Mouse (Mus musculus) adrenal gland, adult 18-20 months (tissue): ENCODE data around the gene Sh3kbp1. TPM values are rescaled to one million over a fixed set of nuclear protein-coding genes. Genes with fewer than 3 reads are reported as not detected.

Experiments
- DNase-seq, 2 experiments: peaks; one replicate each; pipeline ENCODE4 v3.0.0; 2021 to 2022; ENCODE audit warnings: low spot score in 2 of 2
- total RNA-seq, 2 experiments: library from RNA; stranded (reverse); gene quantifications; 1 replicate in 1 of 2; 2 replicates in 1 of 2; pipeline ENCODE4 v1.2.3; 2021

The Sh3kbp1 gene
- total RNA-seq, 2 experiments from 2014 or later = 27.1 to 50.0 TPM

DNA sequence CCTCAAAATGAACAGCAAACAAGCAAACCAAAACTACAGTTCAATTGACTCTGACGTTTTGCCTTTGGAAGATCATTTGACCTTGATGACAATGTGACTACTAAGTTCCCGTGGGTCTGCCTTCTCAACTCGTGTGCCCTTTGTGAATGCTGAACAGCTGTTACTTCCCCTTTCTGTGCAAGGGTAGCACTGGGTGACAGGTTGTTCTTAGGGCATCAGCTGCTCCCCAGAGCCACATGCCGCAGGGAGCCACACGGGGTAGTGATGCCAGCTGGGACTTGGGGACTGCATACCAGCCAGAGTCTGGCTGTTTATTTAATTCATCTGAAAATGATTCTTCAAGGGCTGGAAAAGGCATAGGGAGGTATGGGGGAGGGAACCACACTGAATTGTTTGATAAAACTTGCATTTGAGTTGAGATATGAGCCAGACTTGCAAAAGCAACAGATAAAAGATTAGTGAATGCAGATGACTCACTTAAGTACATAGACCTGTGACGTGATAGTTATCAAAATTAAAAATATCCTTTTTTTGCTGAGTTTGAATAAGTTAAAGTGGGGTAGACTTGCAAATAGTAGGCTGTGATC, 108.5 kb downstream of the Sh3kbp1 start:
- no peak for DNase-seq

DNA sequence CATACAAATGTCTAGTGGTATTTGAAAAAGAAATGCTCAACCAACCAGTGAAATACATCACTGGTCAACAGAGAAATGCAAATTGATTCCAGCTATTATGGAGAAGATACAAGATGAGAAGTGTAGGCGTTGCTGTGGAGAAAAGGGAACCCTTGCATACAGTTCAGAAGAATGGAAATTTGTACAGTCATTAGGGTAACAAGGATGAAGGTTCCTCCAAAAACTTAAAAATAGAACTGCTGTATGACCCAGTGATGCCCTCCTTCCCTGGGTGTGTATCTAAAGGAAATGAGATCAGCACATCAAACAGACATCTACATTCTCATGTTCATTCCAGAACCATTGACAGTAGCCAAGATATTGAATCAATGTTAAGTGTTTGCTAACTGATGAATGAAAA, 110.3 kb downstream of the Sh3kbp1 start:
- no peak for DNase-seq

DNA sequence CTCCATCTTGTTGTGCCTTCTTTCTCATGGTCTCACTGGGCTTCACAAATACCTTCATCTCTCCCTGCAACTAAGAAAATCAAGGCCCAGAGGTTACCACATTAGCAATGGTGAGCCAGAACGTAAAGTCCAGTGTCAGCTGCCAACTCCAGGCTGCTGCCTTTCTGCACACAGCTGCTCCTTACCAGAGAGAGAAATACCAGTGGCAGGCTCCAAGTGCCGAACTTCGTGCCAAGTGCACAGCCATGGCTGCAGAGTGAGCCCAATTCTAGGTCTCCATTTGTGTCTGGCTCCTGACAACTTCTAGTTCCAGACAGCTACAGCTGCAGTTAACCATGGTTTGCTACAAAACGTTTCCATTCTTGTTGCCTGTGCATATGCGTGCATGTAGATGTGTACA, 117.0 kb downstream of the Sh3kbp1 start:
- DNase-seq = no peak

- DNase-seq = no peak
Measured at GRCm38 (mm10) chrX:159744620-159745019, 117.5 kb downstream of the Sh3kbp1 start.

- peak in 1 of 2 experiments; percentile 26 for DNase-seq
Measured at GRCm38 (mm10) chrX:159751834-159752233, 124.8 kb downstream of the Sh3kbp1 start.

DNA sequence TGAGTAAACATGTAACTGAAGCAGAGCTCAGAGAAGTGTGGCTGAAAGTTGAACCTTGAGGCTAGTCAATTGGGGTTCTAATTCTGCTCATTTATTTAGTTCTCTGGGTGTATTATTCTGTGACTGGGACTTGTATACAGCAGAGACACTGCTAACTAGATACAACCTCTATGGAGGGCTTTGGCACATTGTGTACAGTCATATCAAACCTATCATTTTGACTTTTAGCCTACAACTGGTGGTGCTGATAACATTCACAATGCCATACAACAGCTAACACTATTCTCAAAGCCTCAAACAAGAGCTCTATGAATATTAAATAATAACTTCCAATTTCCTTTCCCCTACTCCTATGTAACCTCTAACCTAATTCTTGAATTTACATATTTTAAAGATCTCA, 129.2 kb downstream of the Sh3kbp1 start:
- no peak for DNase-seq

DNA sequence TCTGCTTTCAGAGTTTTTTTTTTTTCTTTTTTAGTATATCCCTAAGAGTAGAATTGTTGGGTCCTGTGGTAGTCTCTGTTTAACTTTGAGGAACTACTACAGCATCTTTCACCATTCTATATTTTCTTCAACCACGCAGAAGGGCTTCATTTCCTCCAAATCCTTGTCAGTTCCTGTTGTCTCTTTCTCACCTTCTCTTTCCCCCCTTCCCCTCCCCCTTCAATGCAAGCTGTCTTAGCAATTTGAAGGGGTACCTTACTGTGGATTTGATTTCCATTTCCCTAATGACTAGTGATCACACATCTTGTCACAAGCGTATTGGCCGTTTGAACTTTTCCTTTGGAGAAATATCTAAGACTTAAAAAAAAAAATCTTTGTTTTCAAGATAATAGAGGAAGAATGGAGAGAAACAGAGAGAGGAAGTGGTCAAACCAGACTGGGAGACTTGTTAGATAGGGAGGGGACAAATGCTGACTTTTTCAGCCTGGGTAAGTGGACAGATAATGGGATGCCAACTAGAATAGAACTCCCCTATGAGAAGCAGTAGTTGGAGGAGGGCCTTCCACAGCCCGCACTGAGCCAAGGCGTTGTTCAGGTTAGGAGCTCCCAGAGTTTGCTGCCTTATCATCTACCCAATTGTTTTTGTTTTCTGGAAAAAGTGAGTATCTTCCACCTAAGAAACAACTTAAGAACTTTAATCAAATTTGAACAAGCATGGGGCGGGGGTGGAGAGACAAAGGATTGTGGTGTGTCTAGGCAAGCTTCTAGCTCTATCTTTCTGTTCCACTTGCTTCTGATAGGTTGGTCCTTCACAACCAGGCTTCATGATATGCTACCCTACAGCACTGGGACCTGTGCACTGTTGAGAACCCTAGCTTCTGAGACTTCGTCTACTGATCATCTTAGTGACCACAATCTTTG, 130.1 kb downstream of the Sh3kbp1 start:
- no peak for DNase-seq

DNA sequence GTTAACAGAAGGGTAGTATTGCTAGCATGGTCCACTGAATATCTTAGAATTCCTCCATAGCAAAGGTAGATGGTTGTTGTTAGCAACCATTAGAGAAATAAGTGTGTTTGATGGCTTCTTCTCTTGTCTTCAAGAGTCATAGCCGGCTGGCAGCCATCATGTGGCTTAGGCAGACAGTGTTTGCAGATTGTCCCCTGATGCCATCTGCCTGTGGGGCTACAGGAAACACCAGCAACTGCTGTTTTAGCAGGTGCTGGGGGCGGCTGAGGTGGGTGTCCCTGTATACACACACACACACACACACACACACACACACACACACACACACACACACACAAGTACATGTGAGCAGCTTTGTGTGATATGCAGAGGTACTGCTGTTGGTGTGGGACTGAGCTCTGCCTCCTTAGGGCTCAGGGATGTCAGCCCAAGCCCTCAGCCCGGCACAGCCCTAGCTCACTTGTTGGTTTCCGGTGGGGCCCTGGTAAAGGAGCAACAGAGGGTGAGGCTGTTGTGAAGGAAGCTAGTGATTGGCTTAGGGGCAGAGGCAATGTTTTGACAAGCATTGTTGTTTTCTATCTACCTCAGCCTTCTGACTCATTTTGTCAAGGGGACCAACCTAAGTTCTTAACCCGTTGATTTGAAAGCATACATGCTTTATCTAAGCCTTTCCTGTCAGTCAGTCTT, 130.9 kb downstream of the Sh3kbp1 start:
- no peak for DNase-seq

DNA sequence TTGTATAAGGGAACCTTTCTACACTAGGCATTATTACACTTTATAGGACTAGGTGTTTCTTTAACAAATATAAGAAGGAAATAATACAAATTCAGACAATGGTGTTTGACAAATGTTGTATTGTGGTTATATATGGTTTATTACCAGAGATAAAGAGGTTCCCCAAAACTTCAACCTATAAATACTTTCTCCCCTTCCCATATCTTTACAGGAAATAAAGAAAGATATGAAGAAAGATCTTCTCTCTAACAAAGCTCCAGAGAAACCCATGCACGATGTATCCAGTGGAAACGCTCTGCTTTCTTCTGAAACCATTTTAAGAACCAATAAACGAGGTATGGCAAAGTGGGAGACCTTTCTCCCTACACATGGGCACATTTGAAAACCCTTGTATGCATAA, 136.7 kb downstream of the Sh3kbp1 start:
- DNase-seq = no peak

DNA sequence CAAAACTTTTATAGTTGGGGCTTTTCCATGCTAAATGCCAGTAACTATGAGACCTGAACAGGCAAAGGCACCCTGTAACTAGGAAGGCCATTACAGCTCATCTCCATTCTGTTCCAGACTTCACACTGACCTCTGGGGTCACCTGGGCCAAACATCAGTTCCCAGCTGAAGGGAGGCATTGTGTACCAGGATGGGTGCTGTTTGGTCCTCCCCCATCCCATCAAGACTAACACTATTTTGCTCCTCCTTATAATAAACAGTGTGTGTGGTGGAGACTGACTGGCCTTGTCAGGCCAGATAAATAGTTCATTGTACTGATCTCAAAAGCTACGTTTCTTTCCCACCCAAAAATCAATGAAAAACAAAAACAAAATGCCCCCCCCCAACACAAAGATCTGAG, 138.8 kb downstream of the Sh3kbp1 start:
- DNase-seq = no peak

DNA sequence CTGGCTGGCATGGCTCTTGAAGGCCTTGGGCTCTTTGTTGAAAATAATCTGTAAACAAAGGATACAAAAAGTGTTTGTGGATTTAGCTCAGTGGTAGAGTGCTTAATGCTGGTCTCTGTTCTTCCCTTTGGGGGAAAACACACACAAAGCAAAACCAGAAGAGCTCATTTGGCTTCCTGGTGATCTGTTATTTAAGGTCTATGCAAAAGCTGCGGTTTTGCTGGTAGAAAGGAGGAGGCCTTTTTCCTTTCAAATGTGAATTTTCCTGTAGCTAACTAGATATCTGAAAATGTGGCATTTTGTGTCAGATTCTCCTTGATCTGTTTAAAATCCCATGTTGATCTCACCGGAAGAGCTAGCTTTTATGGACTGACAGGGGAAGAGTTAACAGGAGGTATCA, 141.9 kb downstream of the Sh3kbp1 start:
- no peak for DNase-seq

- no peak for DNase-seq
Measured at GRCm38 (mm10) chrX:159769773-159770172, 142.7 kb downstream of the Sh3kbp1 start.

- no peak for DNase-seq
Measured at GRCm38 (mm10) chrX:159772137-159772536, 145.1 kb downstream of the Sh3kbp1 start.

- DNase-seq = no peak
Measured at GRCm38 (mm10) chrX:159775042-159775441, 148.0 kb downstream of the Sh3kbp1 start.

GRCm38 (mm10) chrX:159778787-159779186, 151.7 kb downstream of the Sh3kbp1 start:
- no peak for DNase-seq

- DNase-seq = no peak
Measured at GRCm38 (mm10) chrX:159790516-159790915, 163.4 kb downstream of the Sh3kbp1 start.

GRCm38 (mm10) chrX:159795603-159796002, 168.5 kb downstream of the Sh3kbp1 start:
- no peak for DNase-seq

GRCm38 (mm10) chrX:159804371-159804770, 177.3 kb downstream of the Sh3kbp1 start:
- DNase-seq = no peak

DNA sequence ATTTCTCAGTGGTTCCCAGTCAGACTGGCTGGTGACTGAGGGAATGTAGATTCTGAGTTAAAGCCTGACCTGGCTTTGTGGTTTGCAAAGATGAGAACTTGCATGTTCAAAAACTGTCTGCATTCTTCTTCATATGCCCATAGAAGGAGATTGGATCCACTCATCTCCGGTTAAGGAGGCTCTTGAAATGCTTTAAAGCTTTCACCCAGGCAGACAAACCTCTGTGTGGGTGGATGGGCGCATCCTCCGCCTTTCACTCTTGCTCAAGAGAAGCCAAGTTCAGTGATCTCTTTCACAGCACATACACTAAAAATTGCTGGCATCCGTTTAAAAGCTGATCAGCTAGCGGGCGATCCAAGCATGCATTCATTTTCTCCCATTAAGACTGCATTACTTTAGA, 182.4 kb downstream of the Sh3kbp1 start:
- no peak for DNase-seq

DNA sequence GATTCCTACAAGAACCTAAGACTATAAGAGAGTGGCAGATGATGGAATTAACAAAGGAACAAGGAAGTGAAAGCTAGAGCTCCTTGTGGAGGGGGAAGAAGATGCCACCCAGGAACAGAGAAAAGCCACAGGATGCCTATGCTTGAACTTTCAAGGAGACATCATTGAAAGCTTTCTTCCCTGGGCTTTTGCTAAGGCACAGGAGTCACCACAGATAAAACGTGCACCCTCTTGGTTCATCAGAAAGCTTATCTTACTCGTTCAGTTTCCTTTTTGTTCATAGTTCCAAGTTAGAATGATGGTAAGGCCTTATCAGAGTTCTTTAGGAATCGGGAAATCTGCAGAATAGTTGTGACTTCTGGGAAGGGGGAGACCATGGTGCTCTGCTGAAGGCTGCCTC, 183.4 kb downstream of the Sh3kbp1 start:
- DNase-seq = no peak

DNA sequence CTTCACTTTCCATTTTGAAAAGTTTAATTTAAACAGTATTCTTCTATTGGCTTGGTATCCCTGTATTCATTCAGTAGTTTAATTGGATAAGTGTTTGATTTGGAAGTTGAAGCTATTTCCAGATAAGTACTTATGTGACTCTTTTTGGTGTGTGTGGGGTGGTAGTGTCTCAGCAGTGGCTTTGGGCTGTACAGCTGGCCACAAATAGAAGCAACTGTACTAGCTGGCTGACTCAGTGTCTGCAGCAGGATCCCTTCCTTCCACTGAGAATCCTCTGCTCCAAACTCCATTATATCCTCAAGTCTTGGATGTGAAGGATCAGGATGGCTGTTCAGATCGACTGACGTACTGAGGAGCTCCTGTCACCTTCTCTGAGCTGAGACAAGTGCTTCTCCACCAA, 190.4 kb downstream of the Sh3kbp1 start:
- DNase-seq = no peak

GRCm38 (mm10) chrX:159828135-159828534, 201.1 kb downstream of the Sh3kbp1 start:
- DNase-seq = no peak
